Mouse (Mus musculus) cerebellum, adult 2 months (tissue): ENCODE data around the gene Atp6v0b.

ENCODE experiments used
- CTCF ChIP-seq: fragments of 200-500 bp; IDR thresholded peaks from 2 replicates; pipeline ENCODE4 v1.5.1; 2011; ENCODE audit warnings: low read depth, mild to moderate bottlenecking, control low read depth, low read length, moderate library complexity, borderline replicate concordance; ENCODE audit not compliant: insufficient read depth
- POLR2A ChIP-seq: fragments of 200-500 bp; IDR thresholded peaks from 2 replicates; pipeline ENCODE4 v1.6.1; 2011; ENCODE audit warnings: low read length, control low read depth, borderline replicate concordance; ENCODE audit not compliant: insufficient read depth

- TF ChIP-seq CTCF: no peak
- no peak for TF ChIP-seq POLR2A
Measured at GRCm38 (mm10) chr4:117887920-117888319, 787 bp upstream of the Atp6v0b start.
